Mouse (Mus musculus) embryonic facial prominence, embryonic 10.5 days (tissue): ENCODE measurements around the gene Mark4. TPM values are rescaled to one million over a fixed set of nuclear protein-coding genes. Genes with fewer than 3 reads are reported as not detected.
A peak's percentile ranks its signal among the peaks of the same experiment; 100 is the strongest.

Experiments used
- DNase-seq: peaks from one replicate; pipeline ENCODE4 v3.0.0-alpha.2; 2017; ENCODE audit warnings: low spot score
- H3K27ac ChIP-seq: fragments of 300-500 bp; sonication (generic); replicated peaks from 2 replicates; pipeline ENCODE4 v1.5.1; 2016; ENCODE audit warnings: mild to moderate bottlenecking
- H3K27me3 ChIP-seq: fragments of 300-500 bp; sonication (generic); replicated peaks from 2 replicates; pipeline ENCODE4 v1.6.1; 2016; ENCODE audit warnings: low read depth, mild to moderate bottlenecking; ENCODE audit not compliant: poor library complexity, severe bottlenecking
- H3K36me3 ChIP-seq: fragments of 300-500 bp; sonication (generic); replicated peaks from 2 replicates; pipeline ENCODE4 v1.6.1; 2016; ENCODE audit warnings: mild to moderate bottlenecking, moderate library complexity
- H3K4me1 ChIP-seq: fragments of 300-500 bp; sonication (generic); 2 replicates; pipeline ENCODE4 v1.6.1; 2016
- H3K4me3 ChIP-seq: fragments of 300-500 bp; sonication (generic); 2 replicates; pipeline ENCODE4 v1.5.1; 2016; ENCODE audit warnings: mild to moderate bottlenecking, moderate library complexity
- H3K9me3 ChIP-seq: fragments of 300-500 bp; sonication (generic); 2 replicates; pipeline ENCODE4 v1.6.1; 2016; ENCODE audit warnings: mild to moderate bottlenecking
- WGBS: fragments of 180-500 bp; shearing (Covaris S2); methylation state at CpG from one replicate; pipeline ENCODE4 v1.1.7; 2016; 5-methylcytosine and 5-hydroxymethylcytosine counted together
- polyA plus RNA-seq: library from polyadenylated mRNA; unstranded; fragments of >200 nt; fragmentation: Nextera tagmentation; extraction: Ambion mirVana; gene quantifications from 2 replicates; pipeline ENCODE4 v1.2.1, GENCODE M21; 2016

Gene Mark4
- polyA plus RNA-seq, 1 experiment from 2014 or later, result 7.1 TPM

- no peak overlapping the region for H3K4me3 ChIP-seq
- H3K36me3 ChIP-seq, result no peaks in the 10 kb centered on the region
- WGBS, result 64% methylated on average over 5 of the region's 5 CpGs
- no peak for DNase-seq
- no peaks in the 10 kb centered on the region for H3K9me3 ChIP-seq
- peaks cover 81% of the 10 kb centered on the region for H3K27me3 ChIP-seq
- H3K4me1 ChIP-seq, result peaks cover 47% of the 10 kb centered on the region
- no peak overlapping the region for H3K27ac ChIP-seq
Measured at GRCm38 (mm10) chr7:19466602-19467145, 8.1 kb upstream of the Mark4 start.

- Histone ChIP-seq H3K4me3 (peak overlapping the region; percentile 44), H3K27ac (peak overlapping the region; percentile 85), H3K4me1 (peaks cover 44% of the 10 kb centered on the region), H3K27me3 (peaks cover 61% of the 10 kb centered on the region), H3K9me3 (no peaks in the 10 kb centered on the region), H3K36me3 (no peaks in the 10 kb centered on the region)
- DNase-seq, result peak; percentile 77
- 6% methylated on average over 22 of the region's 22 CpGs for WGBS
Measured at GRCm38 (mm10) chr7:19464367-19465307, 6.0 kb upstream of the Mark4 start.

GRCm38 (mm10) chr7:19462884-19463381, 4.3 kb upstream of the Mark4 start, which contains the start of gene Exoc3l2:
TSS of gene Exoc3l2 (plus strand) at chr7:19463331.
- Histone ChIP-seq H3K36me3 (no peaks in the 10 kb centered on the region), H3K27me3 (peaks cover 44% of the 10 kb centered on the region), H3K4me1 (peaks cover 46% of the 10 kb centered on the region), H3K27ac (peak within 1 kb of the TSS; percentile 85), H3K4me3 (peak within 1 kb of the TSS; percentile 44), H3K9me3 (no peaks in the 10 kb centered on the region)
- DNase-seq, result no peak
- WGBS, result 27% methylated on average over 6 of the region's 6 CpGs

GRCm38 (mm10) chr7:19462443-19462842, 3.8 kb upstream of the Mark4 start:
- WGBS, result 60% methylated on average over 4 of the region's 4 CpGs
- Histone ChIP-seq H3K4me3 (peak overlapping the region; percentile 44; the same call in 1 of the 2 replicates), H3K4me1 (peaks cover 51% of the 10 kb centered on the region), H3K27ac (peak overlapping the region; percentile 71; the same call in 1 of the 2 replicates), H3K36me3 (no peaks in the 10 kb centered on the region), H3K9me3 (no peaks in the 10 kb centered on the region), H3K27me3 (peaks cover 39% of the 10 kb centered on the region)
- no peak for DNase-seq

- Histone ChIP-seq H3K4me3 (no peak overlapping the region), H3K4me1 (peaks cover 61% of the 10 kb centered on the region), H3K27ac (no peak overlapping the region), H3K9me3 (no peaks in the 10 kb centered on the region), H3K27me3 (peaks cover 29% of the 10 kb centered on the region), H3K36me3 (peaks cover 5% of the 10 kb centered on the region; the same call in 1 of the 2 replicates)
- peak; percentile 88 for DNase-seq
- 16% methylated on average over 6 of the region's 6 CpGs for WGBS
Measured at GRCm38 (mm10) chr7:19461488-19461887, 2.9 kb upstream of the Mark4 start.

- no peak overlapping the region for H3K27ac ChIP-seq
- H3K27me3 ChIP-seq, result peaks cover 19% of the 10 kb centered on the region
- H3K4me3 ChIP-seq, result no peak overlapping the region
- no peak for DNase-seq
- H3K9me3 ChIP-seq, result no peaks in the 10 kb centered on the region
- H3K4me1 ChIP-seq, result peaks cover 66% of the 10 kb centered on the region
- peaks cover 15% of the 10 kb centered on the region for H3K36me3 ChIP-seq
- 76% methylated on average over 1 of the region's 1 CpGs for whole genome bisulfite sequencing
Measured at GRCm38 (mm10) chr7:19460500-19460899, 1.9 kb upstream of the Mark4 start.

- Histone ChIP-seq H3K9me3 (no peaks in the 10 kb centered on the region), H3K4me3 (peak overlapping the region; percentile 99), H3K27me3 (peaks cover 9% of the 10 kb centered on the region), H3K27ac (peak overlapping the region; percentile 94), H3K4me1 (peaks cover 55% of the 10 kb centered on the region), H3K36me3 (peaks cover 27% of the 10 kb centered on the region)
- DNase-seq, result no peak
- 17% methylated on average over 6 of the region's 6 CpGs for WGBS
Measured at GRCm38 (mm10) chr7:19459144-19459870, 686 bp upstream of the Mark4 start.

- H3K4me3 ChIP-seq, result peak overlapping the region; percentile 99
- WGBS, result under 1% methylated on average over 31 of the region's 31 CpGs
- peaks cover 42% of the 10 kb centered on the region for H3K4me1 ChIP-seq
- peaks cover 4% of the 10 kb centered on the region for H3K27me3 ChIP-seq
- H3K27ac ChIP-seq, result peak overlapping the region; percentile 94
- peaks cover 38% of the 10 kb centered on the region for H3K36me3 ChIP-seq
- peak; percentile 88 for DNase-seq
- H3K9me3 ChIP-seq, result no peaks in the 10 kb centered on the region
Measured at GRCm38 (mm10) chr7:19458072-19458486, 542 bp downstream of the Mark4 start.

GRCm38 (mm10) chr7:19457414-19458071, 1.1 kb downstream of the Mark4 start:
- H3K4me1 ChIP-seq, result peaks cover 37% of the 10 kb centered on the region
- 8% methylated on average over 14 of the region's 14 CpGs for WGBS
- peak overlapping the region; percentile 99 for H3K4me3 ChIP-seq
- no peak for DNase-seq
- H3K36me3 ChIP-seq, result peaks cover 39% of the 10 kb centered on the region
- peak overlapping the region; percentile 94 for H3K27ac ChIP-seq
- H3K9me3 ChIP-seq, result no peaks in the 10 kb centered on the region
- H3K27me3 ChIP-seq, result no peaks in the 10 kb centered on the region

GRCm38 (mm10) chr7:19456628-19457027, 2.0 kb downstream of the Mark4 start:
- 95% methylated on average over 7 of the region's 7 CpGs for WGBS
- H3K27me3 ChIP-seq, result no peaks in the 10 kb centered on the region
- H3K36me3 ChIP-seq, result peaks cover 48% of the 10 kb centered on the region
- peaks cover 30% of the 10 kb centered on the region for H3K4me1 ChIP-seq
- no peaks in the 10 kb centered on the region for H3K9me3 ChIP-seq
- no peak for DNase-seq
- no peak overlapping the region for H3K27ac ChIP-seq
- peak overlapping the region; percentile 99 for H3K4me3 ChIP-seq

- Histone ChIP-seq H3K36me3 (peaks cover 55% of the 10 kb centered on the region), H3K4me3 (peak overlapping the region; percentile 99), H3K27me3 (no peaks in the 10 kb centered on the region), H3K4me1 (peaks cover 30% of the 10 kb centered on the region), H3K9me3 (no peaks in the 10 kb centered on the region; the same call in 1 of the 2 replicates), H3K27ac (no peak overlapping the region)
- WGBS, result 83% methylated on average over 11 of the region's 11 CpGs
- DNase-seq, result no peak
Measured at GRCm38 (mm10) chr7:19455819-19456495, 2.7 kb downstream of the Mark4 start.
